Mouse (Mus musculus) liver, adult 2 months (tissue): Measurements from ENCODE around the gene Fgfr2.

ENCODE experiments used
- CTCF ChIP-seq: fragments of 200-500 bp; IDR thresholded peaks from 2 replicates; pipeline ENCODE4 v1.5.1; 2011; ENCODE audit warnings: low read depth, low read length, control low read depth
- POLR2A ChIP-seq: fragments of 200-500 bp; IDR thresholded peaks from 2 replicates; pipeline ENCODE4 v1.6.1; 2011; ENCODE audit warnings: low read length, control low read depth; ENCODE audit not compliant: insufficient read depth; ENCODE audit errors: extremely low read depth

DNA sequence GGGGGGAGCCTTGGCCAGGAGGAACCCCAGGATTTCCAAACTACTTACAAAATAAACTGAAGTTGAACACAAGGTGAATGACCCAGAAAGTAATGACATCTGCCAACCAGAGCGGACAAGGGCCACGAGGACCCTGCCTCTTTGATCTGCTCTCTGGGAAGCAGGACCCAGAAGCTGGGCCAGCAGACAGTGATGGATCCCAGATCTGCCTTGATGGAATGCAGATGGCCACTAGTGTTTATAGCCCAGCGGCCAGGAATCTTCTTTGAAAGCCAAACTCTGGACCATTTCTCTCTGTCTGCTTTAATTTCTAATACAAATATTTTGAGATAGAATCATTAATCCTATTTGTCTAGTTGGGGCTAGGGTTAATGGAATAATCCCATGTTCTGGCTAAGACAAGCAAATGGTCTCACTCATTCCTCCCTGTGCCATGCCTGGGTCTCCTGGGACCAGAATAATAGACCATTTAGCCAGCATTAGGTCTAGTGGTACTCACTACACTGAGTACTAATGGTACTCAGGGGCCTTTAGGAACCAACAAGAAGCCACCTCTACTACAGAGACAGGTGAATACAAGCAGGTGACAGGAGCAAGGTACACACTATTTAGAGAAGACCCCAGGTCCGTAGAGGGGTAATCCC lies 674.5 kb downstream of the Fgfr2 start:
- TF ChIP-seq CTCF = no peak
- no peak for TF ChIP-seq POLR2A
